Mouse (Mus musculus) ES-E14 (cell line): Measurements from ENCODE around the gene Mical2. TPM values are rescaled to one million over a fixed set of nuclear protein-coding genes. Genes with fewer than 3 reads are reported as not detected.

Experiments
- DNase-seq: peaks from one replicate; pipeline ENCODE4 v3.0.0-alpha.2; 2013; ENCODE audit warnings: low read depth, low spot score
- H3K27ac ChIP-seq: 2 replicates; pipeline ENCODE4 v1.5.1; 2012; ENCODE audit warnings: low read depth, mild to moderate bottlenecking, low read length, moderate library complexity, mixed read lengths; ENCODE audit not compliant: poor library complexity, insufficient read depth, severe bottlenecking
- H3K36me3 ChIP-seq: 2 replicates; pipeline ENCODE4 v1.6.1; 2012; ENCODE audit warnings: mild to moderate bottlenecking, low read length, moderate library complexity, mixed read lengths; ENCODE audit not compliant: control insufficient read depth, poor library complexity, insufficient read depth, severe bottlenecking
- H3K4me1 ChIP-seq, 2 experiments: fragments of 150-350 bp in 1 of 2; sonication (generic) in 1 of 2; 2 replicates each; pipeline ENCODE4 v1.6.1; 2012; ENCODE audit warnings: low read length in 2 of 2, mild to moderate bottlenecking in 1 of 2, mixed read lengths in 1 of 2; ENCODE audit not compliant: control insufficient read depth in 2 of 2, insufficient read depth in 2 of 2, poor library complexity in 1 of 2
- H3K4me3 ChIP-seq, 2 experiments: fragments of 150-350 bp in 1 of 2; sonication (generic) in 1 of 2; 2 replicates each; pipeline ENCODE4 v1.5.1; 2012; ENCODE audit warnings: low read length in 2 of 2, low read depth in 1 of 2, mild to moderate bottlenecking in 1 of 2, mixed read lengths in 1 of 2; ENCODE audit not compliant: insufficient read depth in 1 of 2, poor library complexity in 1 of 2, severe bottlenecking in 1 of 2
- H3K9ac ChIP-seq: 2 replicates; pipeline ENCODE4 v1.6.1; 2012; ENCODE audit warnings: low read depth, mild to moderate bottlenecking, low read length, mixed read lengths; ENCODE audit not compliant: poor library complexity, insufficient read depth, severe bottlenecking
- H3K9me3 ChIP-seq: fragments of 150-350 bp; sonication (generic); 2 replicates; pipeline ENCODE4 v1.6.1; 2012; ENCODE audit warnings: low read depth, mild to moderate bottlenecking, low read length; ENCODE audit not compliant: control insufficient read depth, insufficient read depth
- CHD2 ChIP-seq: IDR thresholded peaks from 2 replicates; pipeline ENCODE4 v1.6.1; 2014; ENCODE audit warnings: mild to moderate bottlenecking, low read depth, low read length, inconsistent platforms
- MAFK ChIP-seq: IDR thresholded peaks from 2 replicates; pipeline ENCODE4 v1.6.1; 2014; ENCODE audit warnings: mild to moderate bottlenecking, low read depth, low read length, inconsistent platforms; ENCODE audit not compliant: insufficient read depth
- ZNF384 ChIP-seq: IDR thresholded peaks from 2 replicates; pipeline ENCODE4 v1.6.1; 2012; ENCODE audit warnings: low read depth, low read length, inconsistent platforms
- in situ Hi-C, 2 experiments: fragments of 600-800 bp; cut with MboI; formaldehyde crosslinking; loops; one replicate each; pipeline ENCODE4 v1.15.1; 2025; ENCODE audit warnings: low sequenced_read_pairs in 2 of 2, inconsistent platforms in 1 of 2; ENCODE audit not compliant: unreplicated experiment in 2 of 2
- total RNA-seq: library from RNA; depleted of rRNA; stranded (reverse); fragments of 300-350 nt; gene quantifications from 2 replicates; pipeline ENCODE4 v1.2.3, GENCODE M21; 2012; rRNA removed

Gene Mical2
- total RNA-seq, 1 experiment, result 9.9 TPM

DNA sequence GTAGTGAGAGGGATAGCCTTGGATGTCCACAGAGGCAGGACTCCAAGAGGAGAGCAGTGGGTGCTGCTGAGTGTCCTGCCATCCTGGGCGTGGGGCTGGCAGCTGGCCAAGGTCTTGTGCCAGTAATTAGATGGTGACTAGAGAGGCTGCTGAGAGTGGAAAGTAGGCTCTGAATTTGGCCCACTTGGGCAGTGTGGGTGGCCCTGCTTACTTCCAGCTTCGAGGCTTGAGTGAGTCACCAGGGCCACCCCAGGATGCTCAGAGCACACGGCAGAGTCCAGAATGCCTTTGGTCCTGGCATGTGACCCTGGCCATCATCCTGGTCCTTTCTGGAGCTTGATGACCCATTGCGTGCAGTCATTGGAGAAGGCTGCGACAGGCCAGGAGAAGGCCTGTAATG is 232.8 kb downstream of the Mical2 start:
- in situ Hi-C loops, result no loop called here
- TF ChIP-seq ZNF384 (no peak), MAFK (no peak), CHD2 (no peak)
- Histone ChIP-seq H3K9ac (no peak overlapping the region), H3K4me1 (peaks cover 0 to 16% of the 10 kb centered on the region in 2 experiments; a peak in 2 of 4 replicates), H3K4me3 (no peak overlapping the region), H3K9me3 (no peaks in the 10 kb centered on the region), H3K36me3 (no peaks in the 10 kb centered on the region), H3K27ac (no peak overlapping the region)
- DNase-seq, result no peak

Other genes with a start within 250 kb of the Mical2 start
- 25.3 and 45.6 TPM in 2 replicates for gene Usp47, start 202.4 kb upstream of the Mical2 start, total RNA-seq
- gene Dkk3, start 66.8 kb upstream of the Mical2 start, total RNA-seq, result 7.9 and 8.6 TPM in 2 replicates
- gene Parva, start 201.6 kb downstream of the Mical2 start, total RNA-seq, result 7.4 and 13.9 TPM in 2 replicates